Mouse (Mus musculus) CH12F3 (cell line): ENCODE measurements around the gene Zscan2.
"Not testable (repeated sequence)": the region's sequence is repeated elsewhere in the genome, so short reads cannot be mapped to it uniquely, and the experiment has no call there.

Experiments used
- in situ Hi-C: fragments of 300-500 bp; cut with MboI; formaldehyde crosslinking; loops from 2 replicates; pipeline ENCODE4 v1.14.3; 2020; ENCODE audit warnings: low sequenced_read_pairs

The Zscan2 gene

GRCm38 (mm10) chr7:80860729-80861274, at the start of gene Zscan2:
Gene Zscan2, plus strand, starts transcription at chr7:80860920.
- in situ Hi-C loops, result no loop called here

- in situ Hi-C loops, result no loop called here
These were observed 47.3 kb upstream of the Zscan2 start for GRCm38 (mm10) chr7:80813397-80813796.

- in situ Hi-C loops, result no loop called here
These were observed 44.1 kb upstream of the Zscan2 start for GRCm38 (mm10) chr7:80816641-80817040.

- in situ Hi-C loops, result no loop called here
These were observed 39.9 kb upstream of the Zscan2 start for GRCm38 (mm10) chr7:80820838-80821237.

GRCm38 (mm10) chr7:80823267-80823666, 37.5 kb upstream of the Zscan2 start:
- in situ Hi-C loops, result no loop called here

GRCm38 (mm10) chr7:80823875-80824682, 36.6 kb upstream of the Zscan2 start:
- in situ Hi-C loops, result no loop called here

GRCm38 (mm10) chr7:80825843-80826403, 34.8 kb upstream of the Zscan2 start, which contains the start of gene Iqgap1:
Gene Iqgap1, minus strand, starts transcription at chr7:80825974.
- in situ Hi-C loops, result no loop called here

GRCm38 (mm10) chr7:80828146-80828860, 32.4 kb upstream of the Zscan2 start:
- in situ Hi-C loops, result no loop called here

GRCm38 (mm10) chr7:80830193-80830803, 30.4 kb upstream of the Zscan2 start:
- in situ Hi-C loops, result no loop called here

- in situ Hi-C loops, result no loop called here
These were observed 28.5 kb upstream of the Zscan2 start for GRCm38 (mm10) chr7:80832191-80832590.

GRCm38 (mm10) chr7:80832996-80833650, 27.6 kb upstream of the Zscan2 start:
- in situ Hi-C loops, result not testable (repeated sequence)

GRCm38 (mm10) chr7:80833651-80834532, 26.8 kb upstream of the Zscan2 start:
- in situ Hi-C loops, result no loop called here

GRCm38 (mm10) chr7:80835984-80836652, 24.6 kb upstream of the Zscan2 start:
- in situ Hi-C loops, result no loop called here

- in situ Hi-C loops, result no loop called here
These were observed 23.0 kb upstream of the Zscan2 start for GRCm38 (mm10) chr7:80837736-80838135.

GRCm38 (mm10) chr7:80838247-80838646, 22.5 kb upstream of the Zscan2 start:
- in situ Hi-C loops, result no loop called here

- in situ Hi-C loops, result no loop called here
These were observed 21.0 kb upstream of the Zscan2 start for GRCm38 (mm10) chr7:80839755-80840154.

GRCm38 (mm10) chr7:80840241-80840640, 20.5 kb upstream of the Zscan2 start:
- in situ Hi-C loops, result no loop called here

GRCm38 (mm10) chr7:80840937-80841336, 19.8 kb upstream of the Zscan2 start:
- in situ Hi-C loops, result no loop called here

- in situ Hi-C loops, result no loop called here
These were observed 18.6 kb upstream of the Zscan2 start for GRCm38 (mm10) chr7:80842132-80842531.
